Mouse (Mus musculus) erythroblast, embryonic 14.5 days (primary cell): ENCODE results near the gene Snrk.

Experiments
- GATA1 ChIP-seq: IDR thresholded peaks from 2 replicates; pipeline ENCODE4 v1.6.1; 2012; ENCODE audit warnings: low read length, inconsistent platforms, mixed read lengths
- TAL1 ChIP-seq: IDR thresholded peaks from 3 replicates; pipeline ENCODE4 v1.6.1; 2012; ENCODE audit warnings: low read length, inconsistent platforms, mixed read lengths

- TF ChIP-seq GATA1, result no peak
- no peak for TF ChIP-seq TAL1
Measured at GRCm38 (mm10) chr9:122155193-122155592, 38.1 kb downstream of the Snrk start.
